Comparison of ENCODE assay signal across 8 mouse cellular contexts in the genomic region with DNA sequence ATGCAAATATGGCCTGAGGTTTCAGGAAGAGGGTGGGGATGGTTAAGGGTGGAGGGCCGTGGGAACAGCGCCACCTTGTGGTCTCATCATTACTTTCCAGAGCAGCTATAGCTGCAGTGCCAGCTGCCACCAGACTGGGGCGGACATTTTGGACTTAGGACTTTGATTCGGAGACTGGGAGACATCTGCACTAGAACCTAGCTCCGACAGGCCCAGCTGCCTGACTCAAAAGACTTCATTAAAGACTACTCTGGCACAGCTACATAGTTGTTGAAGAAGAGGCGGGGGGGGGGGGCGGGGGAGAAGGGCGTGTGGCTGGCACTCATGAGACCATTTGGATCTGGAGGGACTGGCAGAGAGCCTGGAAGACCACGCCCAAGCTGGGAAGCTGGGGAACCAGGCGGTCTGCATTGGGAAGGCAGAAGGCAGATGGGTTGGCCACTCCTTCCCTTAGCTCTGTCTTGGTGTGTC. TPM values are rescaled to one million over a fixed set of nuclear protein-coding genes. Genes with fewer than 3 reads are reported as not detected.
DNase-seq lines count a peak whose midpoint lies in the region; ATAC-seq and TF ChIP-seq lines count a peak whose summit lies in the region.

No protein-coding gene starts in this region.

- H3K36me3 ChIP-seq in G1E (replicated peaks) = no peaks in the 10 kb centered on the region
- no peaks in the 10 kb centered on the region for H3K36me3 ChIP-seq in hindbrain, embryonic 10.5 days
- no peaks in the 10 kb centered on the region for H3K36me3 ChIP-seq in lung, embryonic 15.5 days

- H3K4me2 ChIP-seq in lung, embryonic 15.5 days = peak overlapping the region; percentile 36; the same call in 1 of the 2 replicates

- peak; percentile 24 for DNase-seq in G1E (ENCODE audit: low spot score)
- DNase-seq in cerebellum, adult 2 months = peak; percentile 81 to 86
- DNase-seq in hindbrain, embryonic 10.5 days (ENCODE audit: low spot score) = peak; percentile 81
- peak; percentile 67 for DNase-seq in layer of hippocampus, adult 9-10 months (ENCODE audit: low spot score)
- DNase-seq in ovary, postnatal 10 days (ENCODE audit: low spot score) = peak; percentile 70
- DNase-seq in thymus, postnatal 0 days (ENCODE audit: low spot score) = peak; percentile 77

- 5% methylated on average over 9 of the region's 10 CpGs for WGBS in cerebellum, adult 2 months
- 19% methylated on average over 10 of the region's 10 CpGs for WGBS in hindbrain, embryonic 10.5 days
- WGBS in lung, embryonic 15.5 days = 7% methylated on average over 9 of the region's 10 CpGs

- H3K9ac ChIP-seq in lung, embryonic 15.5 days = no peak overlapping the region

- H3K27ac ChIP-seq in cerebellum, adult 2 months (ENCODE audit: insufficient read depth, low read length) = no peak overlapping the region
- H3K27ac ChIP-seq in hindbrain, embryonic 10.5 days = peak overlapping the region; percentile 75
- no peak overlapping the region for H3K27ac ChIP-seq in lung, embryonic 15.5 days

- H3K4me3 ChIP-seq in G1E (ENCODE audit: low read depth, low read length) = no peak overlapping the region
- H3K4me3 ChIP-seq in cerebellum, adult 2 months (replicated peaks; ENCODE audit: insufficient read depth, low read depth, low read length) = no peak overlapping the region
- peak overlapping the region; percentile 29 for H3K4me3 ChIP-seq in hindbrain, embryonic 10.5 days
- H3K4me3 ChIP-seq in lung, embryonic 15.5 days = no peak overlapping the region

- TF ChIP-seq POLR2A in cerebellum, adult 2 months (IDR thresholded peaks at IDR 0.05; ENCODE audit: borderline replicate concordance, insufficient read depth, low read length) = no peak

- peak; percentile 30; the same call in 1 of the 2 replicates for TF ChIP-seq CTCF in G1E (IDR thresholded peaks at IDR 0.05; ENCODE audit: low read depth, low read length)
- TF ChIP-seq CTCF in cerebellum, adult 2 months (IDR thresholded peaks at IDR 0.05; ENCODE audit: borderline replicate concordance, insufficient read depth, low read depth, low read length) = peak; percentile 98

- no peak for ATAC-seq in G1E (ENCODE audit: extremely low read depth, insufficient number of reproducible peaks, low FRiP score, poor library complexity, severe bottlenecking)
- ATAC-seq in frontal cortex, adult (ENCODE audit: low TSS enrichment) = peak; percentile 69
- ATAC-seq in lung, embryonic 15.5 days (ENCODE audit: borderline replicate concordance, extremely low read depth, low FRiP score, low TSS enrichment) = peak; percentile 74

- no peaks in the 10 kb centered on the region for H3K27me3 ChIP-seq in G1E (ENCODE audit: insufficient read depth, low read length)
- no peaks in the 10 kb centered on the region for H3K27me3 ChIP-seq in cerebellum, adult 2 months (ENCODE audit: control insufficient read depth, insufficient read depth, low read length)
- H3K27me3 ChIP-seq in hindbrain, embryonic 10.5 days (ENCODE audit: insufficient read depth, poor library complexity, severe bottlenecking) = no peaks in the 10 kb centered on the region
- no peaks in the 10 kb centered on the region for H3K27me3 ChIP-seq in lung, embryonic 15.5 days

- no peaks in the 10 kb centered on the region for H3K4me1 ChIP-seq in G1E (ENCODE audit: insufficient read depth, low read depth, low read length)
- H3K4me1 ChIP-seq in cerebellum, adult 2 months (ENCODE audit: control insufficient read depth, insufficient read depth, low read length) = peaks cover 25% of the 10 kb centered on the region
- peaks cover 6% of the 10 kb centered on the region for H3K4me1 ChIP-seq in hindbrain, embryonic 10.5 days (replicated peaks)
- H3K4me1 ChIP-seq in lung, embryonic 15.5 days = peaks cover 5% of the 10 kb centered on the region; the same call in 1 of the 2 replicates

- H3K9me3 ChIP-seq in G1E (replicated peaks) = peaks cover 11% of the 10 kb centered on the region; the same call in 1 of the 2 replicates
- H3K9me3 ChIP-seq in hindbrain, embryonic 10.5 days = no peaks in the 10 kb centered on the region
- H3K9me3 ChIP-seq in lung, embryonic 15.5 days = no peaks in the 10 kb centered on the region

RNA-seq across cellular contexts. Expression of gene Dkk3, which starts 21.4 kb away (rescaled TPM):
- not detected in 2 replicates for total RNA-seq in G1E (2014; fragmentation: Nextera tagmentation)
- 0.05 TPM in 1 of 2 replicates, not detected in the other for total RNA-seq in G1E (2017)
- not detected in 2 replicates for polyA plus RNA-seq in G1E (2012)
- 17.1 and 20.4 TPM in 2 replicates for polyA plus RNA-seq in cerebellum, adult 2 months (2012; rRNA removed)
- polyA plus RNA-seq in hindbrain, embryonic 10.5 days (2016; fragmentation: Nextera tagmentation; extraction: Ambion mirVana) = 7.3 and 9.0 TPM in 2 replicates
- 39.1 and 44.2 TPM in 2 replicates for polyA plus RNA-seq in lung, embryonic 15.5 days (2015; fragmentation: Nextera tagmentation; extraction: Ambion mirVana)
- polyA plus RNA-seq in thymus, postnatal 0 days (2015; fragmentation: Nextera tagmentation; extraction: Ambion mirVana) = 2.6 and 3.0 TPM in 2 replicates

RNA-seq across cellular contexts. Expression of gene Mical2, which starts 45.4 kb away (rescaled TPM):
- total RNA-seq in G1E (2014; fragmentation: Nextera tagmentation) = not detected in 2 replicates
- total RNA-seq in G1E (2017) = 0.12 and 0.22 TPM in 2 replicates
- polyA plus RNA-seq in G1E (2012) = not detected in 2 replicates
- polyA plus RNA-seq in cerebellum, adult 2 months (2012; rRNA removed) = 173 and 203 TPM in 2 replicates
- polyA plus RNA-seq in hindbrain, embryonic 10.5 days (2016; fragmentation: Nextera tagmentation; extraction: Ambion mirVana) = 0.77 and 1.2 TPM in 2 replicates
- polyA plus RNA-seq in lung, embryonic 15.5 days (2015; fragmentation: Nextera tagmentation; extraction: Ambion mirVana) = 20.7 and 22.8 TPM in 2 replicates
- 0.51 and 0.85 TPM in 2 replicates for polyA plus RNA-seq in thymus, postnatal 0 days (2015; fragmentation: Nextera tagmentation; extraction: Ambion mirVana)

Comparison
In these comparisons a context has a peak if more than half of its experiments do, and no peak if none do; other contexts are left out.
1. DNase-seq: peak in every context shown above with its lines; median percentile 84 in cerebellum, adult 2 months; 81 in hindbrain, embryonic 10.5 days; 77 in thymus, postnatal 0 days; 70 in ovary, postnatal 10 days; 67 in layer of hippocampus, adult 9-10 months; 24 in G1E.